Mouse (Mus musculus) frontal cortex, postnatal 36 days (tissue): ENCODE results near the gene Ascl5.

ENCODE experiments used
- DNase-seq, 2 experiments: peaks; one replicate each; pipeline ENCODE4 v3.0.0; 2022; ENCODE audit warnings: low spot score in 2 of 2

Ascl5 gene

GRCm38 (mm10) chr1:136050312-136051012, at the start of gene Ascl5:
Gene Ascl5, plus strand, starts transcription at chr1:136050804.
- DNase-seq, result peak in 1 of 2 experiments; percentile 35

- no peak for DNase-seq
These were observed 49.2 kb upstream of the Ascl5 start for GRCm38 (mm10) chr1:136001438-136001837.

GRCm38 (mm10) chr1:136006292-136006748, 44.3 kb upstream of the Ascl5 start, which contains the start of gene Igfn1:
Gene Igfn1, minus strand, starts transcription at chr1:136006342.
- no peak for DNase-seq

GRCm38 (mm10) chr1:136007211-136008158, 43.1 kb upstream of the Ascl5 start, which contains the start of gene Tmem9:
Gene Tmem9, plus strand, starts transcription at chr1:136008150.
- DNase-seq, result peak; percentile 31 to 54

GRCm38 (mm10) chr1:136008159-136008533, 42.5 kb upstream of the Ascl5 start:
- DNase-seq, result no peak

GRCm38 (mm10) chr1:136010247-136010646, 40.4 kb upstream of the Ascl5 start:
- DNase-seq, result no peak

- no peak for DNase-seq
These were observed 37.1 kb upstream of the Ascl5 start for GRCm38 (mm10) chr1:136013513-136013912.

- DNase-seq, result no peak
These were observed 35.7 kb upstream of the Ascl5 start for GRCm38 (mm10) chr1:136014796-136015502.

GRCm38 (mm10) chr1:136017307-136017706, 33.3 kb upstream of the Ascl5 start:
- no peak for DNase-seq

GRCm38 (mm10) chr1:136017907-136018313, 32.7 kb upstream of the Ascl5 start:
- peak; percentile 88 to 95 for DNase-seq

GRCm38 (mm10) chr1:136018390-136019189, 32.0 kb upstream of the Ascl5 start:
- DNase-seq, result no peak

- DNase-seq, result no peak
These were observed 20.4 kb upstream of the Ascl5 start for GRCm38 (mm10) chr1:136030201-136030600.

- no peak for DNase-seq
These were observed 18.9 kb upstream of the Ascl5 start for GRCm38 (mm10) chr1:136031697-136032096.

- no peak for DNase-seq
These were observed 17.6 kb upstream of the Ascl5 start for GRCm38 (mm10) chr1:136032961-136033360.

GRCm38 (mm10) chr1:136038746-136039538, 11.7 kb upstream of the Ascl5 start:
- DNase-seq, result peak in 1 of 2 experiments; percentile 59

GRCm38 (mm10) chr1:136040452-136040851, 10.2 kb upstream of the Ascl5 start:
- DNase-seq, result no peak

- no peak for DNase-seq
These were observed 9.7 kb upstream of the Ascl5 start for GRCm38 (mm10) chr1:136040874-136041273.

- DNase-seq, result peak; percentile 62 to 80
These were observed 4.8 kb upstream of the Ascl5 start for GRCm38 (mm10) chr1:136045774-136046173.

- DNase-seq, result peak in 1 of 2 experiments; percentile 21
These were observed 3.2 kb upstream of the Ascl5 start for GRCm38 (mm10) chr1:136047432-136047831.

GRCm38 (mm10) chr1:136047894-136048293, 2.7 kb upstream of the Ascl5 start:
- DNase-seq, result no peak
